Mouse (Mus musculus) liver, embryonic 14.5 days (tissue): ENCODE measurements at regions not wholly inside any gene's neighbourhood (a gene's known extent, or its start where the extent isn't known, plus 50 kb on each side); places are given as distances from the start of the nearest gene placed in this dataset.

ENCODE experiments used
- ATAC-seq: fragments of 200-750 bp; cut with Nextera tagmentation; 2 replicates; pipeline ENCODE4 v1.8.0; 2017; ENCODE audit warnings: moderate number of reproducible peaks, mild to moderate bottlenecking, moderate library complexity; ENCODE audit not compliant: insufficient read depth
- DNase-seq, 3 experiments: peaks; one replicate each; pipeline ENCODE4 v3.0.0-alpha.2; 2012 to 2013; ENCODE audit warnings: low read depth in 3 of 3, low spot score in 3 of 3
- H3K27ac ChIP-seq: fragments of 300-500 bp; sonication (generic); 2 replicates; pipeline ENCODE4 v1.5.1; 2014; ENCODE audit warnings: moderate library complexity, mild to moderate bottlenecking, control low read depth, inconsistent platforms
- H3K27me3 ChIP-seq: fragments of 300-500 bp; sonication (generic); 2 replicates; pipeline ENCODE4 v1.6.1; 2014; ENCODE audit warnings: mild to moderate bottlenecking, low read length, moderate library complexity; ENCODE audit not compliant: control insufficient read depth, insufficient read depth
- H3K36me3 ChIP-seq: fragments of 300-500 bp; sonication (generic); replicated peaks from 2 replicates; pipeline ENCODE4 v1.6.1; 2014; ENCODE audit warnings: low read depth; ENCODE audit not compliant: control insufficient read depth, insufficient read depth
- H3K4me1 ChIP-seq, 2 experiments: fragments of 200-500 bp in 1 of 2; fragments of 300-500 bp in 1 of 2; sonication (generic) in 1 of 2; replicated peaks; 2 replicates each; pipeline ENCODE4 v1.6.1; 2012 to 2014; ENCODE audit warnings: antibody characterized with exemption in 1 of 2, inconsistent platforms in 1 of 2, low read length in 1 of 2; ENCODE audit not compliant: control insufficient read depth in 2 of 2, insufficient read depth in 2 of 2
- H3K4me2 ChIP-seq: fragments of 300-500 bp; sonication (generic); 2 replicates; pipeline ENCODE4 v1.6.1; 2014; ENCODE audit warnings: low read depth, mild to moderate bottlenecking, control low read depth, moderate library complexity
- H3K4me3 ChIP-seq, 2 experiments: fragments of 200-500 bp in 1 of 2; fragments of 300-500 bp in 1 of 2; sonication (generic) in 1 of 2; 2 replicates each; pipeline ENCODE4 v1.5.1; 2012 to 2014; ENCODE audit warnings: low read depth in 2 of 2, low read length in 2 of 2, mild to moderate bottlenecking in 2 of 2, control low read depth in 1 of 2, inconsistent platforms in 1 of 2, moderate library complexity in 1 of 2; ENCODE audit not compliant: insufficient read depth in 1 of 2
- H3K9ac ChIP-seq: fragments of 300-500 bp; sonication (generic); replicated peaks from 2 replicates; pipeline ENCODE4 v1.6.1; 2014; ENCODE audit warnings: mild to moderate bottlenecking, control low read depth, moderate library complexity
- H3K9me3 ChIP-seq: fragments of 300-500 bp; sonication (generic); 2 replicates; pipeline ENCODE4 v1.6.1; 2016; ENCODE audit warnings: low read length, mixed read lengths; ENCODE audit not compliant: control insufficient read depth
- CTCF ChIP-seq: IDR thresholded peaks from 2 replicates; pipeline ENCODE4 v1.5.1; 2016; ENCODE audit warnings: antibody characterized with exemption, low read depth, control low read depth
- EP300 ChIP-seq: IDR thresholded peaks from 2 replicates; pipeline ENCODE4 v1.6.1; 2016; ENCODE audit warnings: antibody characterized with exemption, low read depth
- WGBS: fragments of 180-500 bp; shearing (Covaris S2); extraction: QIAGEN DNeasy Blood & Tissue Kit; methylation state at CpG from one replicate; pipeline ENCODE4 v1.1.7; 2014; ENCODE audit not compliant: insufficient replicate concordance; 5-methylcytosine and 5-hydroxymethylcytosine counted together

DNA sequence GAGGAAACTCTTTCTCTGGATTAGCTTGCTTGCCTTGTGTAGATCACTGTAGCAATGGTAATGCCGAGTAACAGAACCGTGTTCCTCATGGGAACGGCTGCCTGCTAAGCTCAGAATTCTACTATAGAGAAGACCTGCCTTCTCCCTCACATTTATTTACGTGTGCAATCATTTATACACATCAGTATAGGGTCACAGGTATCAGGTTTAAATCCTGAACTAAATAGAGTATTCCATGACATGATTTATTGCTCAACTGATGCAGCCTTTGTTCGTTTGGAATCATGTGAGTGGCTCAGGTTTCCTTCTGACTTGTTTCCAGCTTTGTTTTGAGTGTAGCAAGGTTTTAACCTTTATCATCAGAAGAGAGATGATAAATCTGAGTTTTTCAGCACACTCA lies 329.4 kb downstream of the Galc start:
- H3K9me3 ChIP-seq = no peaks in the 10 kb centered on the region
- H3K4me1 ChIP-seq = no peaks in the 10 kb centered on the region
- no peak overlapping the region for H3K4me2 ChIP-seq
- TF ChIP-seq EP300 (no peak), CTCF (no peak)
- H3K27me3 ChIP-seq = no peaks in the 10 kb centered on the region
- no peak for DNase-seq
- H3K27ac ChIP-seq = no peak overlapping the region
- no peak overlapping the region for H3K9ac ChIP-seq
- no peak overlapping the region for H3K4me3 ChIP-seq
- no peak for ATAC-seq
- no peaks in the 10 kb centered on the region for H3K36me3 ChIP-seq
- WGBS = 52% methylated on average over 5 of the region's 5 CpGs

DNA sequence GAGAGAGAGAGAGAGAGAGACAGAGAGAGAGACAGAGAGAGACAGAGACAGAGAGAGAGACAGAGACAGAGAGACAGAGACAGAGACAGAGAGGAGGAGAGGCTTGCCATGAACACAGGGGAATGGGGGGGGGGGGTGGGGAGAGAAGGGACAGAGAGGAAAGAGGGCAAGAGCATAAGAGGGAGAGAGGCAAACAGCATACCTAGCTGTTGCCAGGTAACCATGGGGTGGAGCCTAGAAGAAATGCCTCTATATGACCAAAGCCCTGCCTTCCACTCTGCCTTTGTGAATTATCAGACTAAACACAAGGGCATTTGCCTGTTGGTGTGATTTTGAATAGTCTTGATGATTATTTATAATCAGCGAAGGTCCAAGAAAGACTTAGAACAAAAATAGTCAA lies 332.2 kb downstream of the Galc start:
- Histone ChIP-seq H3K27me3 (no peaks in the 10 kb centered on the region), H3K4me3 (no peak overlapping the region), H3K36me3 (no peaks in the 10 kb centered on the region), H3K4me1 (no peaks in the 10 kb centered on the region), H3K9ac (no peak overlapping the region), H3K27ac (no peak overlapping the region), H3K4me2 (no peak overlapping the region), H3K9me3 (no peaks in the 10 kb centered on the region)
- no peak for TF ChIP-seq CTCF
- no peak for TF ChIP-seq EP300
- no peak for DNase-seq
- ATAC-seq = no peak
- WGBS = 57% methylated on average over 1 of the region's 1 CpGs

DNA sequence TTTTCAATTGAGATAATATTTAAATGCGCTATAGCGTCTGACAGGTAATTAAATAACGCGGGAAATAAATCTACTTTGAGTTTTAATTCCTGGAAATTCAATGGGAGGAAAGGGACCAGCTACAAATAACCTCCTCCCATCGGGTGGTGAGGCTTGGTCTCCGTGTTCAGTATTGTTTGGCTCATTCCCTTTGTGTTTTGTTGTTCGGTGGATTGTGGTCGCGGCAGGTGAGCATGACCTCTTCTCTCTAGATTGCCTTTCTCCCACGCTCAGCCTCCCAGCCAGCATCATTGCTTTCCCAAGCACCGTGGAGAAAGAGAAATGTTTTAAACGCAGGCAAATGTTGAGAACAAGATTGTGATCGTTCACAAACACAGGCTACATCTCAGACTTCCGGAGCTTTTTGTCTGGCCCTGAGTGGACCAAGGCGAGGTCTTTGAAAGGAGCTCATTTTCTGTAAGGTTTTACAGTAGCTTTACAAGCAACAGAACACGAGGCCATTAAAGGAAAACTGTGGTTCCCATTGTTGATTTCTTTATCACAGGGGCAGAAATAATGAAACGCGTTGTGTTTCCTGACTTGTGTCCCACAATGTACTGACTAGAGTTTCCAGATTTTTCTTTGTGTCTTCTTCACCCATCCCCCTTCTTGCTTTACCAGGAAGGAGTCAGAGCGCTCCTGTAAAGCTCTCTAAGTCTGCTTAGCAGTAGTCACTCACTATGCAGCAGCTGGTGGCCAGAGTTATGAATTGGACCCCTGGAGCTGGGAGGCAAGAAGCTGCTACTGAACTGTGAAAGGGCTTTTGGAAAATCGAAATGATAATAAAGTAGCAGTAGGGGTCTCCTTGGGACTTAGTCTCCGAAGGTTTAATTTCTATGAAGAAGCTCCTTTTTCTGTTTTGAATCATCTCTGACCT lies 337.7 kb downstream of the Galc start:
- ATAC-seq = no peak
- no peaks in the 10 kb centered on the region for H3K9me3 ChIP-seq

DNA sequence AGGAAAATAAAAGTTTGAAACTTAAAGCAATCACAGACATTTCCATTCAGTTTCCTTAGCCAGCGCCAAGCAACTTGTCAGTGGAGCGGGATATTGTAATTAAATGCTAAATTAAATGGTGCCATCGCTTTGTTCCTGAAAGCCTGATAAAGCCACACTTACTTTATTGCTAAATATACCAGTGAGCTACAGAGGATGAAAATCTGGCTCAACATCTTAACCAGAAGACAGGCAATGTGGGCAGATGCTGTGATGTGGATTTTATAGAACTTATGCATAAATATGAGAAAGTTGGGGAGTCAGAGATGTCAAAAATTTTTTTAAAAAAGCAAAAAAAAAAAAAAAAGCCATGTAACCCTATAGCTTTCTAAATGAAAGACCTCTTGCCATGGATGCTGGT lies 340.8 kb downstream of the Galc start:
- DNase-seq (no peak), ATAC-seq (no peak)
- no peaks in the 10 kb centered on the region for H3K4me1 ChIP-seq
- no peak overlapping the region for H3K9ac ChIP-seq
- H3K27me3 ChIP-seq = no peaks in the 10 kb centered on the region
- no peaks in the 10 kb centered on the region for H3K9me3 ChIP-seq
- H3K4me3 ChIP-seq = no peak overlapping the region
- no peak overlapping the region for H3K27ac ChIP-seq
- no peak overlapping the region for H3K4me2 ChIP-seq
- WGBS = 72% methylated on average over 3 of the region's 3 CpGs
- TF ChIP-seq EP300 = no peak
- TF ChIP-seq CTCF = no peak
- no peaks in the 10 kb centered on the region for H3K36me3 ChIP-seq

More for the DNA sequence above, 337.7 kb downstream of the Galc start:
- Histone ChIP-seq H3K4me2 (no peak overlapping the region), H3K27ac (no peak overlapping the region), H3K4me1 (no peaks in the 10 kb centered on the region), H3K4me3 (no peak overlapping the region), H3K36me3 (no peaks in the 10 kb centered on the region), H3K27me3 (no peaks in the 10 kb centered on the region), H3K9ac (no peak overlapping the region)
- TF ChIP-seq CTCF = no peak
- no peak for TF ChIP-seq EP300
- 61% methylated on average over 21 of the region's 21 CpGs for WGBS
- DNase-seq = no peak

DNA sequence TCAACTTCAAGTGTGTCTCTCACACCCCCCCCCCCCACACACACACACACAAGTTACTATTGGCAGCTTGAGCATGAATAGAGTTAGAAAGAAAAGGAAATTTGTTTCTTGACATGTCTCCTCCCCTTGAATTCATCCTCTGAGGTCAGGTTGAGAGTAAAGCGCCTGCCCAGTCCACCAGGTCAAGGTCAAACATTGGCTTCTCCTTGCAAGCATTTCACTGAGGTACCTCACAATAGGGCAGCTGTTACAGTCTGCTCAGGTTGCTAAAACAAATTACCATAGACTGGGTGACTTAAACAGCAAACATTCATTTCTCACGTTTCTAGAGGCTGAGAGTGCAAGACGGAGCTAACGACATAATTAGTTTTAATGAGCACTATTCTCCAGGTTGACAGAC lies 344.2 kb downstream of the Galc start:
- H3K27ac ChIP-seq = no peak overlapping the region
- DNase-seq (no peak), ATAC-seq (no peak)
- no peaks in the 10 kb centered on the region for H3K9me3 ChIP-seq
- 71% methylated on average over 4 of the region's 4 CpGs for WGBS
- no peak for TF ChIP-seq CTCF
- TF ChIP-seq EP300 = no peak
- no peaks in the 10 kb centered on the region for H3K27me3 ChIP-seq
- no peaks in the 10 kb centered on the region for H3K36me3 ChIP-seq
- no peaks in the 10 kb centered on the region for H3K4me1 ChIP-seq
- H3K4me3 ChIP-seq = no peak overlapping the region
- no peak overlapping the region for H3K9ac ChIP-seq
- no peak overlapping the region for H3K4me2 ChIP-seq
